Mouse (Mus musculus): ENCODE data around the gene Ift22.

DNA sequence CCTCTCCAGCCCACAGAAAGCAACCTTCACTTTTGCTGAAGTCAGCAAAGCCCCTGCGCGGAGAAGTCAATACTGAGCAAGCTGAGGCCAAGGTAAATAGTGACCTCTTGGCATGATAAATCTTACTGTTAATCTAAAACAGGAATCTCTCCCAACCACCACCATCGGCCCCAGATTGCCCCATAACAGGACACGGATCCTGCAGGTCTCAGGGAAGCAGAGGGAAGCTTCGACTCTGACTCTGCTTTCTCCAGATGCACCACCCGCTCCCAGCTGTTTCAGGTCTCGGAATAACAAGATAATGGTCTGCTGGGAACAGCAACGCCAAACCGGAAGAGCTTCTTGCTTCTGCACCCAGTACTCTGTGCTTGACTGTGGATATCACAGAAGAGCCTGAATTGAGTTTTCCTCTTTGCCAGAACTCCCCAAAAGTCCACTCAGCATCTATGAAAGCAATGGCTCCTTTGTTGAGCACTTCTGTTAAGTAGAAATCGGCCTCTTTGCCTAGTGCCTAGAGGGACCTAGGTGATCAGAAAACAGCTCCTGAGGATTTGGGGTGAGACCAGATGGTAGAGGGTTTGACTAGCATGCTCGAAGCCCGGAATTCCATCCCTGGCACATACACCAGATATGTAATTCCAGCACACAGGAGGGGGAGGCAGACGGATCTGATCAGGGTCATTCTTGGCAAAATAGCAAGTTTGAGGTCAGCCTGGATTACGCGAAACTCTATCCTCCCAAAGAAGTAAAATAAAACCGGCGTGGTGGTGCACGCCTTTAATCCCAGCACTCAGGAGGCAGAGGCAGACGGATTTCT lies 19.2 kb upstream of the Ift22 start:
- TF ChIP-seq CTCF (conservative IDR thresholded peaks at IDR 0.05; ENCODE audit: low read length) (no peak), NANOG (IDR thresholded peaks at IDR 0.05; ENCODE audit: borderline replicate concordance, low read length) (no peak)

Data from E14TG2a.4 (cell line).